Mouse (Mus musculus): Measurements from ENCODE around the gene Hectd2. TPM values are rescaled to one million over a fixed set of nuclear protein-coding genes. Genes with fewer than 3 reads are reported as not detected.

Hectd2 gene
- polyA plus RNA-seq, 1 experiment from 2014 or later: 2.4 TPM

DNA sequence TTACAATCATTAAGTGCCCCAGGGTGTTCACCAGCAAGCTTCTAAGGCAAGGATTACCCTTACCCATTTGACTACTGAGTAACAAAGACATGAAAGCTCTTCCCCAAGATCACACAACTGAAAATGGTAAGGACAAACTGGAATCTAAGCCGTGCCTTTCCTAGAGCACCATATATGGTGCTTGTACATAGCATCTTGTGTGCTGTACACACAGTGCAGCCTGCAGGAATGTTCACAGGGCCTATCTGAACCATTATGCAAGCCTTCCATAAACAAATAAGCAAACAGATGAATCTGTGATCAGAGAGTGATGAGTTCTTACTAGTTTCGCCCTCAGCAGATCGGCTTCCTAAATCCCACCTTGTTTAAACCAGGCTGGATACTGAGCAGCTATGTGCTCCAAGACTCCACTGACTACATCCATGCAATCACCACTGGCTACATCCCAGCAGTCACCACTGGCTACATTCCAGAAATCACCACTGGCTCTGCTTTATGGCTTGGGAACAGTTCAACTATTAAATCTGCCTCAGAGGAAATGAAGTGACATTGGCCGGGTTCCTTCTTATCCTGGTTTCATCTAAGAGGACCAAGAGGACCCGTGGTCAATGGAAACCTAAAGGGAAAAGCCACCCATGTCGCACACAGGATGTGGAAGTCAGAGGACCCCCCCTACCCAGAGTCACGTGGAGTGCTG is 91.8 kb downstream of the Hectd2 start:
- H3K4me2 ChIP-seq (ENCODE audit: low read length): no peak overlapping the region
- DNase-seq (ENCODE audit: low spot score): peak; percentile 89
- no peak overlapping the region for H3K9ac ChIP-seq (ENCODE audit: low read depth, low read length)
- ATAC-seq (replicated peaks; ENCODE audit: low FRiP score, low read depth): no peak; the same call in 1 of the 2 replicates
- no peak overlapping the region for H3K4me3 ChIP-seq (replicated peaks; ENCODE audit: low read depth, low read length)
- H3K27me3 ChIP-seq (ENCODE audit: insufficient read depth, low read length): no peaks in the 10 kb centered on the region
- 0 out of 2 replicates have a peak, but pooled peaks cover 3% of the 10 kb centered on the region for H3K4me1 ChIP-seq (replicated peaks; ENCODE audit: insufficient read depth, low read length)
- TF ChIP-seq CTCF (IDR thresholded peaks at IDR 0.05; ENCODE audit: low read depth): no peak
- no peaks in the 10 kb centered on the region for H3K36me3 ChIP-seq (ENCODE audit: insufficient read depth, low read length)
- no peaks in the 10 kb centered on the region; the same call in 1 of the 2 replicates for H3K9me3 ChIP-seq (replicated peaks; ENCODE audit: low read length)
- 48% methylated on average over 7 of the region's 7 CpGs for WGBS
- no peak overlapping the region for H3K27ac ChIP-seq

GRCm38 (mm10) chr19:36652686-36653085 is 98.2 kb downstream of the Hectd2 start:
- 94% methylated on average over 1 of the region's 1 CpGs for WGBS
- DNase-seq (ENCODE audit: low spot score) (no peak), ATAC-seq (replicated peaks; ENCODE audit: low FRiP score, low read depth) (no peak)
- Histone ChIP-seq H3K27me3 (ENCODE audit: insufficient read depth, low read length) (no peaks in the 10 kb centered on the region), H3K4me3 (replicated peaks; ENCODE audit: low read depth, low read length) (no peak overlapping the region), H3K9me3 (replicated peaks; ENCODE audit: low read length) (no peaks in the 10 kb centered on the region), H3K4me1 (replicated peaks; ENCODE audit: insufficient read depth, low read length) (no peaks in the 10 kb centered on the region), H3K9ac (ENCODE audit: low read depth, low read length) (no peak overlapping the region), H3K27ac (no peak overlapping the region), H3K36me3 (ENCODE audit: insufficient read depth, low read length) (no peaks in the 10 kb centered on the region), H3K4me2 (ENCODE audit: low read length) (no peak overlapping the region)
- TF ChIP-seq CTCF (IDR thresholded peaks at IDR 0.05; ENCODE audit: low read depth): no peak

- WGBS: 91% methylated on average over 1 of the region's 1 CpGs
- H3K9me3 ChIP-seq (replicated peaks; ENCODE audit: low read length): no peaks in the 10 kb centered on the region
- H3K36me3 ChIP-seq (ENCODE audit: insufficient read depth, low read length): no peaks in the 10 kb centered on the region
- no peaks in the 10 kb centered on the region for H3K4me1 ChIP-seq (replicated peaks; ENCODE audit: insufficient read depth, low read length)
- H3K27ac ChIP-seq: no peak overlapping the region
- DNase-seq (ENCODE audit: low spot score) (no peak), ATAC-seq (replicated peaks; ENCODE audit: low FRiP score, low read depth) (no peak)
- no peak overlapping the region for H3K9ac ChIP-seq (ENCODE audit: low read depth, low read length)
- no peak for TF ChIP-seq CTCF (IDR thresholded peaks at IDR 0.05; ENCODE audit: low read depth)
- H3K4me3 ChIP-seq (replicated peaks; ENCODE audit: low read depth, low read length): no peak overlapping the region
- no peak overlapping the region for H3K4me2 ChIP-seq (ENCODE audit: low read length)
- no peaks in the 10 kb centered on the region for H3K27me3 ChIP-seq (ENCODE audit: insufficient read depth, low read length)
Observed at GRCm38 (mm10) chr19:36662734-36663133, 108.3 kb downstream of the Hectd2 start.

DNA sequence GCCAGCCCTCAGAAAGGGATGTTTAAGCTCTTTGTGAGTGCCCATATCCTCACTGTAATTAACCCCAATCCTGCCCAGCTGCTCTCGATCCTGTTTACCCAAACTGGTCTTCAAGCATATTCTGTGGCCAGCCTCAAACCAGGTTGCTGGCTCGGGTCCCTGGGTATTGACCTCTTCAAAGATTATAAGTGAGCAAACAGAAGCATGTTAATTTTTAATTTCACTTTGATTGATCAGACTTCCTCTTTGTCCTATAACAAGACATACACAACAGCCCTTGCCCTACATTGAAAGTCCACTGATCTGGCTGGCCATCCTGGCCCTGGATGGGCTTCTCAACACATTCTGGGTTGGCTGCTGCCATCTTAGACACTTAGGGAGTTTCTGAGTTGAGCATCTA is 109.5 kb downstream of the Hectd2 start:
- no peaks in the 10 kb centered on the region for H3K4me1 ChIP-seq (replicated peaks; ENCODE audit: insufficient read depth, low read length)
- DNase-seq (ENCODE audit: low spot score) (no peak), ATAC-seq (replicated peaks; ENCODE audit: low FRiP score, low read depth) (no peak)
- no peak overlapping the region for H3K4me2 ChIP-seq (ENCODE audit: low read length)
- no peaks in the 10 kb centered on the region for H3K36me3 ChIP-seq (ENCODE audit: insufficient read depth, low read length)
- H3K27me3 ChIP-seq (ENCODE audit: insufficient read depth, low read length): no peaks in the 10 kb centered on the region
- 77% methylated on average over 2 of the region's 2 CpGs for WGBS
- TF ChIP-seq CTCF (IDR thresholded peaks at IDR 0.05; ENCODE audit: low read depth): no peak
- H3K27ac ChIP-seq: no peak overlapping the region
- no peak overlapping the region for H3K9ac ChIP-seq (ENCODE audit: low read depth, low read length)
- no peaks in the 10 kb centered on the region for H3K9me3 ChIP-seq (replicated peaks; ENCODE audit: low read length)
- H3K4me3 ChIP-seq (replicated peaks; ENCODE audit: low read depth, low read length): no peak overlapping the region

DNA sequence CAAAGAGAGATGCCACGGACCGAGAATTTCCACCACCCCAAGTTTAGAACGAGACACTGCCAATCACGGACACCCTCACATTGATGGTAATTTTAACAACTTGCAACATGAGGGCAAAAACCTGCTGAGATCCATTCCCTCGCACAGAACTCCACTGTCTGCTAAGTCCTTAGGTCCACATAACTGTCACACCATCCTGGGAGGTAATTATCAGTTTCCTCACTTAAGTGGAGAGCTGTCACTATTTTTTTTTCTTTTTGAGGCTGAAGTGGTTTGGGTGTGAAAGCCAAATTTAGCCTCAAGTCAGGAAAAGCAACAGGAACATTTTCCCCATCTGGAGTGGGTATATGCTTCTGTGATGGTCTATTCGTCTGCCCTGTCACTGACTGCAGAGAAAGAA is 110.0 kb downstream of the Hectd2 start:
- whole genome bisulfite sequencing: 89% methylated on average over 6 of the region's 6 CpGs
- DNase-seq (ENCODE audit: low spot score): no peak
- no peaks in the 10 kb centered on the region for H3K4me1 ChIP-seq (replicated peaks; ENCODE audit: insufficient read depth, low read length)
- no peak for ATAC-seq (replicated peaks; ENCODE audit: low FRiP score, low read depth)
- H3K27ac ChIP-seq: no peak overlapping the region
- H3K36me3 ChIP-seq (ENCODE audit: insufficient read depth, low read length): no peaks in the 10 kb centered on the region
- no peaks in the 10 kb centered on the region for H3K27me3 ChIP-seq (ENCODE audit: insufficient read depth, low read length)
- H3K4me2 ChIP-seq (ENCODE audit: low read length): no peak overlapping the region
- no peak for TF ChIP-seq CTCF (IDR thresholded peaks at IDR 0.05; ENCODE audit: low read depth)
- no peak overlapping the region for H3K4me3 ChIP-seq (replicated peaks; ENCODE audit: low read depth, low read length)
- no peak overlapping the region for H3K9ac ChIP-seq (ENCODE audit: low read depth, low read length)
- no peaks in the 10 kb centered on the region for H3K9me3 ChIP-seq (replicated peaks; ENCODE audit: low read length)

- Histone ChIP-seq H3K9ac (ENCODE audit: low read depth, low read length) (no peak overlapping the region), H3K4me2 (ENCODE audit: low read length) (no peak overlapping the region), H3K4me3 (replicated peaks; ENCODE audit: low read depth, low read length) (no peak overlapping the region), H3K27me3 (ENCODE audit: insufficient read depth, low read length) (no peaks in the 10 kb centered on the region), H3K27ac (no peak overlapping the region), H3K9me3 (replicated peaks; ENCODE audit: low read length) (no peaks in the 10 kb centered on the region), H3K4me1 (replicated peaks; ENCODE audit: insufficient read depth, low read length) (no peaks in the 10 kb centered on the region), H3K36me3 (ENCODE audit: insufficient read depth, low read length) (no peaks in the 10 kb centered on the region)
- WGBS: 84% methylated on average over 7 of the region's 7 CpGs
- DNase-seq (ENCODE audit: low spot score) (no peak), ATAC-seq (replicated peaks; ENCODE audit: low FRiP score, low read depth) (no peak)
- no peak for TF ChIP-seq CTCF (IDR thresholded peaks at IDR 0.05; ENCODE audit: low read depth)
Observed at GRCm38 (mm10) chr19:36665206-36665605, 110.8 kb downstream of the Hectd2 start.

- DNase-seq (ENCODE audit: low spot score) (no peak), ATAC-seq (replicated peaks; ENCODE audit: low FRiP score, low read depth) (no peak)
- no peaks in the 10 kb centered on the region for H3K27me3 ChIP-seq (ENCODE audit: insufficient read depth, low read length)
- no peaks in the 10 kb centered on the region for H3K36me3 ChIP-seq (ENCODE audit: insufficient read depth, low read length)
- H3K4me3 ChIP-seq (replicated peaks; ENCODE audit: low read depth, low read length): no peak overlapping the region
- no peak overlapping the region for H3K27ac ChIP-seq
- 29% methylated on average over 5 of the region's 5 CpGs for WGBS
- no peak for TF ChIP-seq CTCF (IDR thresholded peaks at IDR 0.05; ENCODE audit: low read depth)
- H3K9me3 ChIP-seq (replicated peaks; ENCODE audit: low read length): no peaks in the 10 kb centered on the region
- no peaks in the 10 kb centered on the region for H3K4me1 ChIP-seq (replicated peaks; ENCODE audit: insufficient read depth, low read length)
- no peak overlapping the region for H3K9ac ChIP-seq (ENCODE audit: low read depth, low read length)
- no peak overlapping the region for H3K4me2 ChIP-seq (ENCODE audit: low read length)
Observed at GRCm38 (mm10) chr19:36665641-36666040, 111.2 kb downstream of the Hectd2 start.
